Mouse (Mus musculus): ENCODE data around the gene Olfr1152.

GRCm38 (mm10) chr2:87894662-87895061 lies 28.4 kb downstream of the Olfr1152 start, which contains the start of gene Olfr1153:
- TF ChIP-seq CTCF (IDR thresholded peaks at IDR 0.05; ENCODE audit: low read depth) (no peak), EP300 (IDR thresholded peaks at IDR 0.05; ENCODE audit: low read depth) (no peak)
